Mouse (Mus musculus) kidney, adult 8-10 months (tissue): ENCODE data around the gene Shkbp1.
A peak's percentile ranks its signal among the peaks of the same experiment; 100 is the strongest.

Source experiments
- DNase-seq, 2 experiments: peaks; one replicate each; pipeline ENCODE4 v3.0.0; 2022

Gene Shkbp1

DNA sequence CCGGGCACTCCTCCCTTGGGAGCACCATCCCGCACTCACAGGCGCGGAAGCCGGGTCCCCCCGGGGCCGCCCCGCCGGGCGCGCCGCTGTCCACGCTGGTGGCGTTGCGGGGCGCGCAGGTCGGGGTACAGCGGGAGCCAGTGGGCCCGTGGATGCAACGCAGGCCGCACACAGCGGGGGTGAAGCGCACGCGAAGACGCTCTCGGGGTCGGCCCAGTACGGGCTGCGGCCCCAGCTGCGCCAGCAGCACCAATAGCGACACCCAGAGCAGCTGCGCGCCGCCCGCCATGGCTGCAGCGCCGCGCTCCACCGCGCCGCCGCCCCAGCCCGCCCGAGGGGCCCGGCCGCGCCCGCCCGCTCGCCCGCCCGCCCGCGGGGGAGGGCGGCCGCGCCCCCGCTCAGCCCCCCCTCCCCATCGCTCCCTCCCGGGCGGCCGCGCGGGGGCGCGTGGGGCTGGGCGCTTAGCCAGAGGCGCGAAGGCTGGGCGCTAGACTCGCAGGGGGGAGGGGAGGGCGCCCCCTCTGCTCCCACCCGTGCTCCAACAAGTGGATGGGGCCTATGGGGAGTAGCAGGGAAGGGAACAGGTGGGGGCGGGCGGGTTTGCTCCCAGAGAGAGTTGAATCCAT lies 22.4 kb downstream of the Shkbp1 start:
- DNase-seq: no peak

DNA sequence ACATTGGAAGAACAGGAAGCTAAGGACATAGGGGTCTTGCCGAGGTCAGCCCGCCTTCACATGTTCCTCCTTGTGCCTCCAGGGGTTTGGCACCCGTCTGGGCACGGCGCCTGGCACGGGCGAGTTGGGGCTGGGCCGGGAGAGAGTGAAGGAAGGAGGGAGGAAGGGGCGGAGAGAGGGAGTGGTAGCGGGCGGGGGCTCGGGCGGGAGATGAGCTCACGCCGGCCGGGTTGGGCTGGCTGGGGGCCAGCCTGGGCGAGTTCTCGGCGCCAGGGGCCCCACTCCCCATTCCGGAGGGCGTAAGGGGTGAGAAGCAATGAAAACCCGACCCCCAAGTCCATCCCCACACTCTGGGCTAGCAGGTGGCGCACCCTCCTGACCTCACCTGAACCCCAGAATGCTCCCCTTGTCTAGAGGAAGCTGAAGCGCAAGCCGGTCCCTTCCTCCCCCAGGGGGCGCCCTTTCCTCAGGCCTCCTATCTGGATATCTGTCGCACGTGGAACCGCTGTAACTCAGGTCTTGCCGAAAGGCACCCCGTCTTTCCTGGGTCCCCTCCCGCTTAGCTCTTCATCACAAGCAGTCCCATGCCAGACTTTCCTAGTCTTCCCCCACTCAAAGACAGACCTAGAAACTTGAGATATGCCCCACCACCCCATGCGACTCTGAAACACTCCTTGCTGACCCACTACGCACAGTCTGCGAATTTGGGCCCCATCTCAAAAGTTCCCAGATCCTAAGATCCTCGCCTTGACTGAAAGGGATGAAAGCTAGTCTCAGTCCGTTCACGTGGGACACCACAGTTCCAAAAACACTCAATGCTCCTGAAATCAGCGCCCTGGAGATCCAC lies 23.2 kb downstream of the Shkbp1 start:
- peak; percentile 81 to 91 for DNase-seq

DNA sequence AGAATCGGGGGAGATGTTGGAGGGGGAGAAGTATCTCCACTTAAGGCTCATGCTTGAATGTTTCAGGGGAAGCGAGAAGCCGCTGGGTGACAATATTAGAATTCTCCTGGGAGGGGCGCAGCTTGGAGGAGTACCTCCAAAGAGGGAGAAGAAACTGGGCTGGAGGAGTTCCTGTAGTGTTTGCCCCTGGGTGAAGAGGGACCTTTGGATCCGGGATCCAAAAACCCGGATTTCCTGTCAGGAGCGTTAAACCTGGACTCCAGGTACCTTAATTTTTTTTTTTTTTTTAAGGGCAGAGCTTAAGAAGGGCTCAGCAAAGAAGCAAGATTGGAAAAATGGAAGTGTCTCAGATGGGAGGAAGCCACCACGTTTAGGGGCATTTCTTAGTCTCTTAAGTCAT lies 24.0 kb downstream of the Shkbp1 start:
- no peak for DNase-seq

DNA sequence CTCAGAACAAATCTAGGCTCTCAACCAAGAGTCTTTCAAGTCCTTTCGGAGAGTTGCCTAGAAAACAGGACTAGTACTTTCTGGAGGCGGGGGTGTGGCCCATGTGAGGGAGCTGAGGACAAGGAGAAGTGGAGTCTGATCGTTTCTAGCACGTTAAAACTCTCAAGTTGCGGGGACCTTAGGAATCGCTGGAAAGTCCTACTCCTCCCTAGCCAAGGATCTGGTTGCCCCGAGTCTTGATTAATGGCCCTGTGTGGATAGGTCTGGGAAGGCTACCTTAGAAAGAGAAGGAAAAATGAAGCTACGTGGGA lies 24.3 kb downstream of the Shkbp1 start:
- no peak for DNase-seq

DNA sequence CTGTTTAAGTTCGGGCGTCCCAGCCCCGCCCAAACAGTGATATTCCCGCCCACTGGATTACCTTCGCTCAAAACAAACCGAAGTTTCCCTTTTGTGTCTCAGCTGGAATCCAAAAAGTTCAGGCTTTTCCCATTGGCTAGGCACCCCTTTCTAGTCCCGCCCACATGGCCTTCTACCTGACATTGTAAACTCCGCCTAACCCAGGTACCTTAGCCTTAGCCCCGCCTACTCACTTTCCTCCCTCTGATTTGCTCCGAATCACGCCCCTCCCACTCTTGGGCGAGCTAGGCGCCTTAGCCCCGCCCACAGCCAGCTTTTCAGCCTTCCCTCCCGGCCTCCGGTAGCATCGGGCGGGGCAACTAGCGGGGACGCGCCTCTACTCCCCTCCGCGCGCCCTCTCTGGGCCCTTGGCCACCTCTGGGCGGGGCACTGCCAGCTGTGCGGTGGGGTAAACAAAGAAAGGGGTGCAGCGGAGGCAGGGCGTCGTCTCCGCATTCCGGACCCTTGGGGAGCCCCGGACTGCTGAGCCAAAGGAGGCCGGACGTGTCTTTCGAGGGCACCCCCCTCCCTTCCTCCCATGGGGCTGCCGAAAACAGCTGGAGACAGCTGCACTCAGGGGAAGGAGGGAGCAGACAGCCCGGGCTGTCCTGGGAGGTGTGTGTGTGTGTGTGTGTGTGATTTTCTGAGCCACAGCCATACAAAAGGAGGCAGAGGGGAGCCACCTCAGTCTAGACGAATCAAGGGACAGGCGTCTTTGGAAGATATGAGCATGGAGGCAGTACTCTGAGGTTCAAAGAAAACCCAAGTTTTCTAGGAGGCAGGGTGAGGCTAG lies 24.9 kb downstream of the Shkbp1 start:
- peak; percentile 96 to 97 for DNase-seq

DNA sequence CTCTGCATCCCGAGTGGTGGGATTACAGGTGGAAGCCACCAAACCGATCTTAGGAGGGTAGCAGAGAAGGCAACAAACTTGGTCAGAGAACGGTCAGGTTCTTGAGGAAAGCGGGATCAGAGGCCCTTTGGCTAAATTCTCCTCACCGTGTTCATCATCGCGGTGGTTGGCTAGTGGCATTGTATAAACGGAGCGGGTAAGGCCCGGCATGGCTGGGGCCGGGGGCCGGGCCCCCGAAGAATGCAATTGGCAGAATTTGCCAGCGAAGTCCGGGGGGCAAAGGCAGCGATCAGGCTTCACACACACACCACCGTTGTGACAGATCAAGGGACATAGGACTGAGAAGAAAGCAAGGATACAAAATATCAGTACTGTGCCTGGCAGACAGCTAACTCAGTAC lies 25.8 kb downstream of the Shkbp1 start:
- no peak for DNase-seq

DNA sequence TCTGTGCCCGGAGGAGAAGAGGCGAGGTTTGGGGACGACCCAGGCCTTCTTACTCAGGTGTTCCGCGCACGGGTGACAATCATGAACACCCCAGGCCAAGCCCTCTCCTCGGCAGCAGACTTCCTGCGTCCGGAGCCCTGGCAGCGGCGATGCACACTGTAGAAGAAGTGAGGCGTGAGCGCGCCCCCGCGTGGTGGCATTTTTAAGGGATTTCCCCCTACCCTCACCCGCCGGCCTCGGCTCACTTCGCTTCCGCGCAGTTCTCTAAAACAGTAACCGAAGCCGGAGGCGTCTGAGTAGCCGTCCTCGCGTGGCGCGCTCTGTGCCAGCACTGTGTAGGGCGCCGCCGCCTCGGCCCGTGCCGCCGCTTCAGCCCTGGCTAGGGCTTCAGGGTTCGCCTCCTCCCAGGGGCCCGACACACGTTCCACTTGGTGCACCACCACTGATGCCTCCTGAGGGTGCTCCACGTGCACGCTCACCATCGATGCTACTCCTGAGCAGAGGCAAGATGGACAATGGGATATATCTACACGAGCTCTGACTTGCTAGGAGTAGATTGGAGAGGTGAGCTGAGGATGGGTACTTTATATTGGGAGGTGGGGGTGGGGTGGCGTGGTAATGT lies 26.4 kb downstream of the Shkbp1 start:
- DNase-seq: peak; percentile 72 to 89

DNA sequence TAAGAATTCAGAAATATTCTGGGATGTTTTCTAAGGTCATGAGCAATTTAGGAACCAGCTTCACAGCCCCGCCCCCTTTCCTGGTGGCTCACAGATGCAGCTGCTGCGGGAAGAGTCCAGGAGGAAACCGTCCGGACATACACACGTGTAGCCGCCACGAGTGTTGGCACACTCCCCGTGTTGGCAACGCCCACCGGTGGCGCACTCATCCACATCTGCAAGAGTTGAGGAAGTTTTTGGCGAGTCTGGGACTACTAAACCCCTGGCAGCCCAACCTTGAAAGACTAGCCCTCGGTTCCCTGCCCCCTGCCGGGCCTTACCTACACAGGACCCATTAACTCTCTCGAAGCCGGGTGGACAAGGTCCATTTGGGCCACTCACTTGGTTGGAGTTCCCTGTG lies 27.2 kb downstream of the Shkbp1 start:
- DNase-seq: peak; percentile 63 to 67

DNA sequence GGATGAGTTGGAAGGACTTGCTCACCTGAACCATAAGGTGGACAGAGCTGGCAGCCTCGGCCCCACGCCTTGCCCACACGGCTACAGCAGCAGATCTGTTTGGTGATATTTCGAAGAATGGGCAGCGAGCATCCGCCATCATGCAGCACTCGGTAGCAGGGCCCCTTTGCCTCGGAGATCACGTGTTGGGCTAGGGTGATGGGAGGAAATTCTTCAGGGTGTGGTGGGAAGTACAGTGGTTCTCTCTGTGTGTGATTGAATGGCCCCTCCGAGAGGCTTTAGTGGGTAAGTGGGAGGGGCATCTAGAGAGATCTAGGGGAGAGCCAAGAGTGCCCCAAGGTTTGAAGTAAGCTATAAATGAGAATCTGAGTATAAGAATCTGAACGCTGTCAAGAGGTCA lies 27.7 kb downstream of the Shkbp1 start:
- peak in 1 of 2 experiments; percentile 30 for DNase-seq

DNA sequence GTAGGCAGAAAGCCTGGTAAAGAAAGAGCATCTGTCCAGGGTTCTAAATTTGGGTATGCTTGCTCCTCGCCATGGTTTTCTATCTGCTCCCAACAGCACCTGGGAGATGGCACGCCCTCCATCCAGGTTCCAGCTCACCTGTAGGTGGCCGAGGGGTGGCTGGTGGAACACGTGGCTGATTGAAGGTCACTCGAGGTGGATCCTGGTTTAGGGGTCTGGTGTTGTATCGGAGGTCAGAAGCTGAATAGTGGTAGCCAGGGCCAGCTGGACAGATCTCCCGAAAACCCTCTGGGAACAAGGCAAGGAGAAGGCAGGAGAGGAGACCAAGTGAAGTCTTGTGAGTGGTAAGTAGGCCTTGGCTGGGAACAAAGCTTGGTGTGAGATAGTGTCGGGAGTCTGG lies 28.3 kb downstream of the Shkbp1 start:
- DNase-seq: no peak

DNA sequence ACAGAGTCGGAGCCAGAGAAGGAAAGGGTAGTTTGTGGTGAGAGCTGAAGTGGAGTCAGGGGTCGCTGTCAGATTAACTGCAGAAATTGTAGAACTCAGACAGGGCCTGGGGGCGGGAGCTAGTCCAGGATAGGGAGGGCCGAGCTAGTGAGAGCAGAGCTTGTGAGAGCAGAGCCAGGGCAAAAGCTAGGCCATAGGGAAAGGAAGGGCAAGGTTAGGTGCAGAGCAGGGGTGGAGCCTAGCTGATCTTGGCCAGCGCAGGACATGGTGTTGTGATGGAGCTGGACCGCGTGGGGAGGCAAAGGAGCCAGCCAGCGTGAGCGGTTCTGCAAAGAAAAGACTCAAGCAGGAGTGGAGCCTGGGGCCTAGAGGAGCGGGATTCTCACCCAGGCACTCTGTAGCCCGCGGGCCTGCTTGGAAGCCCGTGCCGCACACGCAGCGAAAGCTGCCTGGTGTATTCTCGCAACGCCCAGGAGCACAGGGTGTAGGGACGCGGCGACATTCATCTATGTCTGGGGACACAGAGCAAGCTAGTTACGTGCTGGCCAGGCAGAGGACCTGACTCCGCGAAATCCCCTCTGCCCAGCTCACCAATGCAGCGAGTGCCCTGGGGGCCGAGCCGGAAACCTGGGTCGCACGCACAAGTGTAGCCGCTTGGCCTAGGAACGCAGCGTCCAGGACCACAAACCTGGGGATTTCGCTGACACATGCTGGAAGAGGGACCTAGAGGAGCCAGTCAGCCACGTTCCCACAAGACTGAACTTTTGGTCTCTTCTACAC lies 29.5 kb downstream of the Shkbp1 start:
- DNase-seq: peak; percentile 44 to 65

DNA sequence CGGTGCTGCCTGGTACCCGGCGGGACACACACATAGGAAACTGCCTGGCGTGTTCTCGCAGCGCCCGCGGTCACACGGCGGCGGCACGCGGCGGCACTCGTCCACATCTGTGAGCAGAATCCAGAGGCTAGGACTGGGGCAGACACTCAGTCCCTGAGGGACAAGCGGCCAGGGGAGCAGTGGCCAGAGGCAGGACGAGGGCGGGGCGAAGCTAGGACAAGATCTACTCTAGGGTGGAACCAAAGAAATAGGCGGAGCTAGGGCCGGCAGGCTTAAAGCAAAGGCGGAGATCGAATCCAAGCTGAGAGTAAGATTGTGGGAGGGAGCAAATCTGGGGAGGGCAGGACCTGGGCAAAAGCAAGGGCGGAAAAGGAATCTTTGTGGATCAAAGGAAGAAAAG lies 30.1 kb downstream of the Shkbp1 start:
- peak; percentile 80 to 82 for DNase-seq

DNA sequence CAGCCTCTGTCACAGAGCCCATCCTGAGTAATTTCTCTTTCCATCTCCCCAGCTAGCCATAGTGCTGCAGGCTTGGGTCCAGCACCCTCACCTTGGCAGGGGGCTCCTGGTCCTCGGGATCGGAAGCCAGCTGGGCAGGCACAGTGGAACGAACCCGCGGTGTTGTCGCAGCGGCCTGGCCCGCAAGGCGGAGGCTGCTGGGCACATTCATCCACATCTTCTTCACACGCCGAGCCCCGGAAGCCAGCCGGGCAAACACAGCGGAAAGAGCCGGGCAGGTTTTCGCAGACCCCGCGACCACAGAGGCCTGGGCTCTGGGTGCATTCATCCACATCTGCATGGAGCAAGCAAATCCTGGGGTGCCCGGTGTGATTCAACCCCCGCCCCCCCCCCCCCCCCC lies 30.9 kb downstream of the Shkbp1 start:
- no peak for DNase-seq

DNA sequence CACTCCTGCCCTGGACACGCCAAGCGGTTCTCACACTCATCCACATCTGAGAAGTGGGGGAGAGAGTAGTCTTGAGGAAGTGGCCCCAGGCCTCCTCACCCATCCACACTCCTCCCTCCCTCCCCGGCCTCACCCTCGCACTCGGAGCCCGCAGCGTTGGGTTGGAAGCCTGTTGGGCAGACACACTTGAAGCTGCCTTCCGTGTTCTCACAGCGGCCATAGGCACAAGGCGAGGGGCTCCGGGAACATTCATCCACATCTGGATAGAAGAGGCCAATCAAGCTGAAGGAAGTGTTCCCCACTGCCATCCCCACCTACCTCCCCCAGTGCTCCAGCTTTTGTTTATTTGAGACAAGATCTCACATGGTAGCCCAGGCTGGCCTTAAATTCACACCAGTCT lies 31.7 kb downstream of the Shkbp1 start:
- no peak for DNase-seq

DNA sequence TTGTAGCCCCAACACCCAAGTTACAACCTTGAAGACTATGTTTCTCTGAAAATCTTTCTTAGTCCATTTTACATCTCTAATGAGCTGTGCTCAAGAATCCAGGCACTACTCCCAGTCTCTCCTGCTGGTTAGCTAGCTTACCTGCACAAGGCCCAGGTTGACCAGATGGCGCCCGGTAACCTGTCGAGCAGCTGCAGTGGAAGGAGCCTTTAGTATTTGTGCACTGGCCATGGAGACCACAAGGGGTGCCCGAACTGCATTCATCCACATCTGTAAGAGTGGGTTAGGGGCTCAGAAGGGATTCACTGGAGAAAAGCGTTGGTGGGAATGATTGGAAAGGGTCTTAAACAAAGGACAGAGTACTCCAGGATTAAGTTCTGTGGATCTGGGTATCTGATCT lies 32.8 kb downstream of the Shkbp1 start:
- DNase-seq: no peak

DNA sequence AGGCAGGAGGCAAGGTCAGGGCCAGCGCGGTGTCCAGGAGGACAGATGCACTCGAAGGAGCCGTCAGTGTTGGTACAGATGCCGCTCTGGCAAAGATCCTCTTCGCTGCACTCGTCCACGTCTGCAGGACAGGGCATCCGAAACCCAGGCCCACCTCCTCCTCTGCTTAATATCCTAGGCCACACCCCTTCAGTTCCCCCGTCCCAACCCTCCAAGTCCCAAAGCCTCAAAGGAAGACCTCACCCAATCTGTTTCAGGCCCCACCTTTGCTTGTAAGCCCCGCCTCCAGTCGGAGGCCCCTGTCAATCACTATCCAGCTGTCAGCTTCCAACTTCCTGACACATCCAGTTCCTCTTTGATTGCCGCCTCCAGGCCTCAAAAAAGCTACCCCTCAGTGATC lies 33.5 kb downstream of the Shkbp1 start:
- peak in 1 of 2 experiments; percentile 37 for DNase-seq

DNA sequence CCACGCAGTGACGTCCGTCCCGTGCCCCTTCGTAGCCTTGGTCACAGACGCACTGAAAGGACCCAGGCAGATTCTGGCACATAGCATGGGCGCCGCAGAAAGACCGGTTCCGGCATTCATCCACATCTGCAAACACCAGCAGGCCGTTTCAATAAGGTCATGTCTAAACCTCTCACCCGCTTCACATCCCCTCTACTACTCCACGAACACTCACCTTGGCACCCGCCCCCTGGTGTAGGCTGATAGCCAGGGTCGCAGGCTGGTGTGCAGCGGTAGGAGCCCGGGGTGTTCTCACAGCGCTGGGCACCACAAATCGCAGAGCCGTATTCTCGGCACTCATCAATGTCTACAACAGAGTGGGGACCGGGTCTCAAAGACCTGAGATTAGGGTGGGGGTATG lies 36.4 kb downstream of the Shkbp1 start:
- DNase-seq: no peak

DNA sequence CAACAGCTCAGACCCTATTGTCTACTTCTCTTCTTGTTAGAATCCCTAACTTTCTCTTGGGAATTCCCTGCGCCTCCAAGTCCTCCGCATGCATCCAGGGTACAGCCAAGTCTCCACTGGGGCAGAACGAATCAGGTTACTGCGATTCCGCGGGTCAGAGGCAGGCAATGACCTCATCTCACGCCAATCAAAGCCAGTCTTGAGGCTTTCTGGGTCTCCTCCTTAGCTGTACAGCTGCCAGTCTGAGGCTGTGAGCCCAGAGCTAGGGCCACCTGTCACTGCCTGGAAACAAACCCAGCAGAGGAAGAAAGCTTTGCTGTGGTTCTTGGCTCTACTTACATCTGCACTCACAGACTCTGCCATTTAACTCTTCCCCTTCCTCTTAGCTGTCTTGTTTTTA lies 39.9 kb downstream of the Shkbp1 start:
- peak; percentile 39 to 46 for DNase-seq

DNA sequence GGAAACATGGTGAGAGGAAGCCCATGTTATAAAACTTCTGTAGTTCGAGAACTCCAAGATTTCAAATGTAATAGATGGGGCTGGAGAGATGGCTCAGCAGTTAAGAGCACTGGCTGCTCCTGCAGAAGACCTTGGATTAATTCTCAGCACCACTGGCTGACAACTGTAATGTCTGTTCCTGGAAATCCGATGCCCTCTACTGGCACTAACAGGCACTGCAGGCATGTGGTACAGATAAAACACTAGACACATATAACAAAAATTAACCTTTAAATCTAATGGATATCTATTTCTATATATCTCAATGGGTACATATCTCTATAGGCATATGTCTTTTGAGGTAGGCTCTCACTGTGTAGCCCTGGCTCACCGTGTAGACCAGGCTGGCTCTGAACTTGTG lies 41.4 kb downstream of the Shkbp1 start:
- no peak for DNase-seq

DNA sequence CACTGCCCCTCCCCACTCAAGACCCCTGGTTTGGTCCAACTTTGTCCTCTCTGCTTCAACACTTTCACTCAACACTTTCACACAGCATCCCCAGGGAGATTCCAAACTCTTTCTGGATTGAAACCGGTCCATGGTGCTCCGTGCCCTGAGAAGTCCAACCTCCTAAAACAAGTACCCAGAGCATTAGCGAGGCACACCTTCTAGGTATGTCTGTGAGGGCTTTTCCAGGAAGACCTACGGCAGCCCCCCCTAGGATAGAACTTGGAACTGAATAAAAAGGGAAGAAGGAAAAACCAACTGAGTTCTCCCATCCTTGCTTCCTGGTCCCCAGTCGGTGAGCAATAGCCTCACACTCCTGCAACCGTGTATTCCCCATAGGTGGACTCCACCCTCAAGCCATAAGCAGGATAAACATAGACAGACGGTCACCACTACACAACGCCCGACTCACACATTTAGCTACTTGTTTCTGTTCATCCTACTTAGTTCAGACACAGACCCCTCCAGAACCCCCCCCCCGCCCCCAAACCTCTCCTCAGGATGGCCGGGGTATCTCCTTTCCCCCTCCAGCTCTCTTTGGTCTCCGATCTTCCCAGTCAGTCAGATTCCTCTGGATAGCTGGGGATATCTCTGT lies 44.1 kb downstream of the Shkbp1 start:
- DNase-seq: no peak

DNA sequence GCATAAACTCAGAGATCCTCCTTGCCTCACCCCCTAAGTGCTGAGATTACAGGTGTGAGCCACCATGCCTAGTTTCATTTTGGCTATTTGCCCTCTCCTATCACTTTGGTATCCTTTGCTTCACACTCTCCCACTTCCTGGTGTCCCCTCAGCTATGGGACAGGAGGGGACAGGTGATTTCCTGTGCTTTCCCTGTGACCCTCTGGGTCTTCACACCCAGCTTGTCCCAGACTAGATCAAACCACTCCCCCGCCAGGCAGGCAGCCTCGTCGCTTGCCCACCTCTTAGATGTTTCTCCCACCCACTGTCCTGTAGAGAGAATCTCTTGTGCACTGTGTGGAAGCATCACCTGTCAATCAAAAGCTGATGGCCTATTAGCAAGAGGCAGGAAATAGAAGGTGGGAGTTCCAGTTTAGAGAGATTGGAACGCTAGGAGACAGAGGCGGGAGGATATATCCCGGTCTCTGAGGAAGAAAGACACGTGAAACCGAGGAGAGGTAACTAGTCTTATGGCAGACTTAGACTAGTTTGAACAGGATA lies 44.8 kb downstream of the Shkbp1 start:
- no peak for DNase-seq

DNA sequence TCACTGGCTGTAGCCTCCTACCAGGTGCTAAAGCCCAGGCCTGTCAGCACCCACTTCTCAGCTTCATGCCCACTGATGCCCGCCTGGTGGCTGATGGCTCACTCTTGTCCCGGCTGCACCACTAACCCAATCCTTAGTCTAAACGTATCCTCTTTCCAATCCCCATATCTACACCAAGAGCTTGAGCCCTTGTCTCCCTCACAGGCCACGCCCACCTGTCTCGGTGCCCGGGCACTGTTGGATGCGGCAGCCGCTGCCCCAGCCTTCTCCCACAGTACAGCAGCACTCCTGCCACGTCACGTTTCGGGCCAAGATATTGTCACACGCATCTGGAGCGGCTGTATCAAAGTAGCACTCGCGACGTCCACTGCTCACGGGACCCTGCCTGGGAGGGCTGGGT lies 45.5 kb downstream of the Shkbp1 start:
- DNase-seq: no peak
